Mouse (Mus musculus) midbrain, embryonic 12.5 days (tissue): ENCODE measurements around the gene Adamtsl1. TPM values are rescaled to one million over a fixed set of nuclear protein-coding genes. Genes with fewer than 3 reads are reported as not detected.

Source experiments
- ATAC-seq: fragments of 200-750 bp; cut with Nextera tagmentation; 2 replicates; pipeline ENCODE4 v1.8.0; 2017; ENCODE audit warnings: low read depth, moderate TSS enrichment, moderate library complexity; ENCODE audit not compliant: low FRiP score
- H3K27ac ChIP-seq: fragments of 300-500 bp; sonication (generic); replicated peaks from 2 replicates; pipeline ENCODE4 v1.5.1; 2016; ENCODE audit warnings: mild to moderate bottlenecking
- H3K27me3 ChIP-seq: fragments of 300-500 bp; sonication (generic); 2 replicates; pipeline ENCODE4 v1.6.1; 2016; ENCODE audit warnings: mild to moderate bottlenecking
- H3K36me3 ChIP-seq: fragments of 300-500 bp; sonication (generic); 2 replicates; pipeline ENCODE4 v1.6.1; 2016
- H3K4me1 ChIP-seq: fragments of 300-500 bp; sonication (generic); 2 replicates; pipeline ENCODE4 v1.6.1; 2016
- H3K4me2 ChIP-seq: fragments of 300-500 bp; sonication (generic); replicated peaks from 2 replicates; pipeline ENCODE4 v1.6.1; 2016; ENCODE audit warnings: mild to moderate bottlenecking, moderate library complexity
- H3K4me3 ChIP-seq: fragments of 300-500 bp; sonication (generic); 2 replicates; pipeline ENCODE4 v1.5.1; 2016; ENCODE audit warnings: mild to moderate bottlenecking
- H3K9ac ChIP-seq: fragments of 300-500 bp; sonication (generic); replicated peaks from 2 replicates; pipeline ENCODE4 v1.6.1; 2016; ENCODE audit warnings: mild to moderate bottlenecking, moderate library complexity
- H3K9me3 ChIP-seq: fragments of 300-500 bp; sonication (generic); 2 replicates; pipeline ENCODE4 v1.6.1; 2016; ENCODE audit warnings: mild to moderate bottlenecking
- WGBS: fragments of 180-500 bp; shearing (Covaris S2); methylation state at CpG from one replicate; pipeline ENCODE4 v1.1.7; 2016; 5-methylcytosine and 5-hydroxymethylcytosine counted together
- polyA plus RNA-seq: library from polyadenylated mRNA; unstranded; fragments of >200 nt; fragmentation: Nextera tagmentation; extraction: Ambion mirVana; gene quantifications from 2 replicates; pipeline ENCODE4 v1.2.1, GENCODE M21; 2016

Adamtsl1 gene
- polyA plus RNA-seq, 1 experiment from 2014 or later = 10.2 TPM

DNA sequence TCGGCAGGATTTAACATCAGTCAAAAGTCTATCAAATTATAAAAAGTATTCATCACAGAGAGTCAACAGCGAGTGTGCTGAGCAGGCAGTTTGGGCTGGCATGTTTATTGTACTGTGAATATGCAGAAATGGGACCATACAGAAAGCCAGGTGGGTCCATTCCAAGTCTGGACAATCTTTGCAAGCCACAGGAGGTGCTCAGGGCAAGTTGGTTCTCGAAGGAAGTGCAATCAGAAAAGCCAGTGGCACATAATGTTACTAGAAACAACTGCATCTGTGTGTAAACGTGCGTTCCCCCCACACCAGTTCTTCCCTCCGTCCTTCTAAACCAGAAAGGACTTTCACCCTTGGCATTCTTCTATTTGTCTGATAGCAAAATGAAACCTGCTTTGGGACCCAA, 515.5 kb downstream of the Adamtsl1 start:
- no peak for ATAC-seq
- Histone ChIP-seq H3K4me1 (peaks cover 4% of the 10 kb centered on the region), H3K9me3 (no peaks in the 10 kb centered on the region), H3K9ac (no peak overlapping the region), H3K27me3 (no peaks in the 10 kb centered on the region), H3K36me3 (no peaks in the 10 kb centered on the region), H3K27ac (no peak overlapping the region), H3K4me2 (no peak overlapping the region), H3K4me3 (no peak overlapping the region)
- WGBS = 87% methylated on average over 6 of the region's 6 CpGs

DNA sequence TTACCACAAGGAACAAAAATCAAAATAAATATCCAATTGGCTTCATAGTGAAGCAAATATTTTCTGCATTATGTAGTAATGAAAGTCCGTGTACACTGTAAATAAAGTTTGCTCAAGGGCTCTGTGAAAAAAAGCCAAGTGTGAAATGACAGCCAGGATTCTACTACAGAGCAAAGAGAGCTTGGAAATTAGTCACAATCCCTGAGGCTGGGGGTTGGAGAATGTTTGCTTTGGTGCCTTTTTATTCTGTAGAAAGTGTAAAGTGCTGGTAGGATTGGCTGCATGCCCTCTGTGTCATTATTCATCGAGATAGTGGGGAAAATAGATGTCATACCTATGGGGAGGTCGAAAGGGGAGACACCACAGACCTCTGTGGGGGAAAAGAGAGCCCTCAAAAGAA, 516.2 kb downstream of the Adamtsl1 start:
- H3K36me3 ChIP-seq = no peaks in the 10 kb centered on the region
- H3K4me3 ChIP-seq = no peak overlapping the region
- WGBS = 70% methylated on average over 3 of the region's 3 CpGs
- no peaks in the 10 kb centered on the region for H3K9me3 ChIP-seq
- peaks cover 4% of the 10 kb centered on the region for H3K4me1 ChIP-seq
- no peak for ATAC-seq
- no peak overlapping the region for H3K9ac ChIP-seq
- H3K4me2 ChIP-seq = no peak overlapping the region
- no peaks in the 10 kb centered on the region for H3K27me3 ChIP-seq
- H3K27ac ChIP-seq = no peak overlapping the region

DNA sequence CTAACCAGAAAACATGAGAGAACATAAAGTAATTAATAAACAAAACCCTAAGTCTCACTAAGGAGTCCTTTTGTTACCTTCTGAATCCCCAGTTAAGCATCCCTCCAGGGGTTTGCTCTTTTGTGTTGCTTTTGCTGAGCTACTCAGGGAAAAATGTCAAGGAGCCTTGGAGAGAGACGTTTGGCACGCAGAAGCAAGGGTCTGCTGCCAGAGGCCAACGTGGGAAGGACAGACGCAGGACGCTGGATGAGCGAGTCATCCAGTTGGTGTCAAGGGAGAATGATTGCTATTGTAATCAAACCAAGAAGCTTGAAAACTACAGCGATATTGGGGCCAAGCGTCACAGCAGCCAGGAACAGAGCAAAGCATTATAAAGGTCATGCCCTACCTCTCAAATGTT, 517.1 kb downstream of the Adamtsl1 start:
- Histone ChIP-seq H3K27me3 (no peaks in the 10 kb centered on the region), H3K9ac (no peak overlapping the region; the same call in 1 of the 2 replicates), H3K36me3 (no peaks in the 10 kb centered on the region), H3K4me1 (peaks cover 4% of the 10 kb centered on the region), H3K27ac (no peak overlapping the region), H3K4me2 (peak overlapping the region; percentile 23; the same call in 1 of the 2 replicates), H3K9me3 (no peaks in the 10 kb centered on the region), H3K4me3 (no peak overlapping the region)
- WGBS = 11% methylated on average over 8 of the region's 8 CpGs
- ATAC-seq = no peak

DNA sequence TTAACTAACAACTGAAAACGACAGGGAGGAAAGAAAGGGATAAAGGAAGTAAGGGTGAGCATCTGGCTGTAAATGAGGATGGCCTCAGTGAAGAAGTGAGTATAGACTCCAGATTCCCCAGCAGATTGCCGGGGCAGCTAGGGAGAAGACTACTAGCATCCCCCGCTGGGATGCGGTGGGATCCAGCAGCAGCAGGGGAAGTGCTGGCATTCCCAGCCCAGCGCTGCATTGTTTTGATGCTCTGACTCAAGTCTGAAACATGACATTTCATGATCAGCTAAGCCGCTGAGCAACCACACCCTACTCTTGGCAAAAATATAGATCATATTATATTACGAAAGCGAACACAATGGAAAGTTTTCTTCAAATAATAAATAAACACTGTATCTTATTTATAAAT, 526.9 kb downstream of the Adamtsl1 start:
- Histone ChIP-seq H3K27ac (no peak overlapping the region), H3K36me3 (no peaks in the 10 kb centered on the region), H3K4me1 (no peaks in the 10 kb centered on the region), H3K9me3 (no peaks in the 10 kb centered on the region), H3K4me3 (no peak overlapping the region), H3K27me3 (no peaks in the 10 kb centered on the region), H3K4me2 (no peak overlapping the region), H3K9ac (no peak overlapping the region)
- WGBS = 43% methylated on average over 8 of the region's 8 CpGs
- ATAC-seq = no peak

DNA sequence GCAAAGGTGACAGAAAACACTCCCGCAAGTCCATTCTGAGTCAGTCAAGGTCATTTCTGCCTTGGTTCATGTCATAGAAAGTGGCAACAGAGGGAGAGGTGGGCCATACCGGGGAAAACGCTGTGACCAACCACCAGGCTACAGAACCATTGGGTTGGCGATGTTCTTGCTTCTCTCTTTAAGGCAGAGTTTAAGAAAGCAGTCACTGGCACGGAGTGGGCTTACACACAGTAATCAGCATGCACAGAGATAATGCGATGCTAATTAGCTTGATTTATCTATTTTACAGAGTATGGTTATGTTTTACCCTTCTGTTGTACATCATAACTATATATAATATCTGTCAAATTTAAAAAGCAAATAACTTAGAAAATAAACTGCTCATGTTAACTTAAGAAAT, 531.5 kb downstream of the Adamtsl1 start:
- Histone ChIP-seq H3K4me1 (no peaks in the 10 kb centered on the region), H3K36me3 (no peaks in the 10 kb centered on the region), H3K4me3 (no peak overlapping the region), H3K4me2 (no peak overlapping the region), H3K9ac (no peak overlapping the region), H3K27ac (no peak overlapping the region), H3K27me3 (no peaks in the 10 kb centered on the region), H3K9me3 (no peaks in the 10 kb centered on the region)
- WGBS = 92% methylated on average over 6 of the region's 6 CpGs
- no peak for ATAC-seq

DNA sequence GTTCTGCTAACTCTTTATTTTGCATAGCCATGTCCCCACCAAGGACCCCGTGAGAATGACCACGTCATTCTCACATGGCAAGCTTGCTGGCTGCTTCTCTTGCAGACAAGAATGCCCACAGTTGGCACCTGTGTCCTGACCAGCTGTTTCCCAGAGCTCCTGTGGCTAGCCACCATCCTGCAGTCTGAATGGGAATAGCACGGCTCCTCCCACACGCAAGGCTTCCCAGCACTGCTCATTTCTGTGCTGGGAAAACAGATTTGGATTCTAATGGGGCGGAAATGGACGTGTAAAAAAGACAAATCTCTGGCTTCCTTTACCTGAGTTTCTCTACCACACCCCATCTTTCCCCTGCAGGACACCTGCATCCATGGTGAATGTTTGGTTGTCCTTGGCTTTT, 531.9 kb downstream of the Adamtsl1 start:
- no peak for ATAC-seq

DNA sequence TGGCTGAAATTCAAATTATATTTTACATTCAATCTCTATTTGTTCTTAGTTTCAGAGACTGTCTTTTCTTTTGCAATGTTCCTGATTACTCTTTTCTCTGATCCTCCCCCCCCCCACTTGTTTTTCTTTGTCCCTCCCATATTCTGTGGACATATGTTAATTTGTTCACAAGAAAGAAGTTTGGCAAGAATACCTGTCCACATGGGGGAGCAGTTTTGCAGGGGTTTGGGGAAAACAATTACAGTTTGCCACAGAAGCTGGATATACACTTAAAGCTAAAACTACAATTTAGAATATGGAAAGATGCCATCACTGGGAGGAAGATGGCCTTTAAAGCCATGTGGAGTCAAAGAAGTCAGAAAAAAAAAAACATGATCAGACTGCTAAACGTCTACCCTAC, 532.9 kb downstream of the Adamtsl1 start:
- 85% methylated on average over 1 of the region's 1 CpGs for WGBS
- no peaks in the 10 kb centered on the region for H3K9me3 ChIP-seq
- no peaks in the 10 kb centered on the region for H3K27me3 ChIP-seq
- no peak overlapping the region for H3K9ac ChIP-seq
- H3K36me3 ChIP-seq = no peaks in the 10 kb centered on the region
- ATAC-seq = no peak
- no peak overlapping the region for H3K4me3 ChIP-seq
- H3K4me2 ChIP-seq = no peak overlapping the region
- H3K4me1 ChIP-seq = no peaks in the 10 kb centered on the region
- no peak overlapping the region for H3K27ac ChIP-seq

More for the DNA sequence above, 531.9 kb downstream of the Adamtsl1 start:
- H3K9me3 ChIP-seq = no peaks in the 10 kb centered on the region
- H3K27me3 ChIP-seq = no peaks in the 10 kb centered on the region
- no peaks in the 10 kb centered on the region for H3K4me1 ChIP-seq
- H3K36me3 ChIP-seq = no peaks in the 10 kb centered on the region
- 70% methylated on average over 6 of the region's 6 CpGs for WGBS
- H3K4me3 ChIP-seq = no peak overlapping the region
- no peak overlapping the region for H3K27ac ChIP-seq
- no peak overlapping the region for H3K9ac ChIP-seq
- no peak overlapping the region for H3K4me2 ChIP-seq

DNA sequence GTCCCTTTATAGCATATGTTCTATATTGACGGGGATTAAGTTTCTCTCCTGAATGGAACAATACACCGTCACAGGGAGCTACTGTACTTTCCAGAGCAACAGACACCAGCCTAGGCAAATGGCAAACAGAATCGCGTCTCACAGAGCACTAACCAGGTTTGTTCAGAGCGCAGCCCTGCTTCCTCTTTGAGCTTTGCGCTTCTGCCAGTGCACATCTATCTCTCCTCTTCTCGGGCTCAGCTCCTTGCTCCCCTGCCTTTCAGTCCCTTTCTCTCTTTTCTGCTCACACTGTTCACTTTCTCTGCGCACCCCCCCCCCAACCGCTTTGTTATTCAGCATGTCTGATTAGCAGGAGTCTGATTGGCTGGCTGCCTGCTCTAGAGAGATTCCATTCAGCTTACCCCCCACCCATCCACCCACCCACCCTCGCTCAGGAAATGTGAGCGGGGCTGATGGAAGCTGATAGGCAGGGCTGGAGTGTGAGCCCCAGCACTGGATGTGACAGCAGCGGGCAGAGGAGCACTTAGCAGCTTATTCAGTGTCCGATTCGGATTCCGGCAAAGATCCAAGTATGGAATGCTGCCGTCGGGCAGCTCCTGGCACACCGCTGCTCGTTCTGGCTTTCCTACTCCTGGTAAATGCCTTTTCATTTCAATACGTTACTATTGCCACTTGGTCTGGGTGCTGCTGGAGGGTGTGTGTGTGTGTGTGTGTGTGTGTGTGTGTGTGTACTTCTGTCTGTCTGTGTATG, 539.7 kb downstream of the Adamtsl1 start:
- H3K27me3 ChIP-seq = no peaks in the 10 kb centered on the region
- H3K9ac ChIP-seq = peak overlapping the region; percentile 60
- H3K4me3 ChIP-seq = peak overlapping the region; percentile 47
- H3K9me3 ChIP-seq = no peaks in the 10 kb centered on the region
- H3K27ac ChIP-seq = peak overlapping the region; percentile 72
- peak; percentile 99 for ATAC-seq
- under 1% methylated on average over 20 of the region's 20 CpGs for WGBS
- no peaks in the 10 kb centered on the region; the same call in 1 of the 2 replicates for H3K4me1 ChIP-seq
- H3K36me3 ChIP-seq = no peaks in the 10 kb centered on the region
- peak overlapping the region; percentile 62 for H3K4me2 ChIP-seq

DNA sequence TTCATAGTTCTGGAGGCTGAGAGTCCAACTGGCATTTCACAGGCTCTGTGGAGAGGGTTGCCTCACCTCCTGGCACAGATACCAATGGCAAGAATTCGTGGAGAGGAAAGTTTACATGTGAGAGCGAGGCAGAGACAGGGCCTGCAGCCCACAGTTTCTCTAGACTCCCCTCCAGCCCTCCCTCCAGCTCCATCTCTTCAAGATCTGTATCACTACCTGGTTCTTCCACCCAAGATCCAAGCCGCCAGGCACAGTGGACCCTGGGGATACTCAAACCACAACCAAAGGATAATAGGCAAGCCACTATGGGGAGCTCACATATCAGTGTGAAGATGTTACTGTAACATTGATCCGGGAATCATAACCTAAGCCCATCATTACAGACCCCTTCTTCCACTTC, 546.6 kb downstream of the Adamtsl1 start:
- Histone ChIP-seq H3K36me3 (no peaks in the 10 kb centered on the region), H3K27ac (no peak overlapping the region), H3K4me1 (no peaks in the 10 kb centered on the region), H3K9me3 (no peaks in the 10 kb centered on the region), H3K9ac (no peak overlapping the region), H3K4me2 (no peak overlapping the region), H3K27me3 (no peaks in the 10 kb centered on the region), H3K4me3 (no peak overlapping the region)
- no peak for ATAC-seq
- WGBS = 85% methylated on average over 4 of the region's 4 CpGs

DNA sequence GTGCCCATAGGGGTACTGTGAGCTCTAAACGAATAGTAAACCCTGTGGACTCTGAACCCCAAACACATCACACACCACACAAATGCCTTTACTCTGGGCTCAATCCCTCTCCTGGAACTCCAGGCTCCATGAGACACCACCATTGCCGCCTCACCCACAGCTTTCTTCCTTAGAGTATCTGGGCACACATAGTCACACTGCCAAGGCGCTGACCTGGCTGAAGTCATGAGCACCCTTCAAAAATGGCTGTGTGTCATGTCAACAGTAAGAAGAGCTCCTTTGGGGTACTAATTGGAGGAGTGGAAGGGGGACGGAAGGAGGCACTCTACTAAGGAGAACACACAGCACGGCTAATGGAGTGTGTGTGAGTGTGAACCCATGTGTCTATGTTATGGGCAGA, 554.4 kb downstream of the Adamtsl1 start:
- Histone ChIP-seq H3K27ac (no peak overlapping the region), H3K4me1 (peaks cover 7% of the 10 kb centered on the region), H3K9me3 (no peaks in the 10 kb centered on the region), H3K4me3 (no peak overlapping the region), H3K36me3 (no peaks in the 10 kb centered on the region), H3K4me2 (no peak overlapping the region), H3K9ac (no peak overlapping the region), H3K27me3 (no peaks in the 10 kb centered on the region)
- WGBS = 74% methylated on average over 5 of the region's 5 CpGs
- ATAC-seq = no peak

DNA sequence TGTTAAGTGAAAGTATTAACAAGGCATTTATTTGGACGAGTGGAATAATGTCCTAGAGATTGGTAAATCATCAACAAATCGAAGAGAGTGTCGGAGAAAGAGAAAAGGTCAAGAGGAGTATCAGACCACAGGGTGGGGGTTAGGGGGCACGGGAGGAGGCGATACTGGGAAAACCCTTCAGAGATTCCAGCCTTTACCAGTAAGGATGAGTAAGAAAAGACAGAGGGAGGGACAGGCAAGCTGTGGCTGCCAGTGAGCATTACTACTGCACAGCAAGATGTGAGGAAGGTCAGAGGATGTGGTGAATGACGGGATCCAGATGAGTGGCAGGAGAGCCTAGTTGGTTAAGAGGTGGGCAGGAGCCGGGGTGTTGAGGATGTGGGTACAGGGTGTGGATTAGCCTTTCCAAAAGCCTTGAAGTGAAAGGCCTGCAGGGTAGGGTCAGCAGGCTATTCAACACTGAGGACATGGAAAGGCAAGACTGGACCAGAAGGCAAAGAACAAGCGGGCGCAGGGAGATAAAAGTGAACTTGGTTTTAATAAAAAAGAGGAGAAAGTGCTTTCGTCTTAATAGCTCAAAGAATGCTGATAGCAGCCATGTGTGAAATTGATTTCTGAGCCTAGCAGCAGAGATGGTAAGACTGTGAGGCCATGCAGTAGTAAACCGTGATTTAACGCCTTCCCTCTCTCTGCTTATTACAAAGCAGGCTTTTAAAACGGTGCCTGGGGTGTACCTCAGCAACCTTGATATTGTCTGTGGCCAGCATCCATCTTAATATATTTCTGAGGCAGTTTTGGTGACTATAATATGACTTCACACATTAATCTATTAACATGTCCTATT, 555.1 kb downstream of the Adamtsl1 start:
- WGBS = 29% methylated on average over 13 of the region's 13 CpGs
- Histone ChIP-seq H3K9ac (no peak overlapping the region), H3K9me3 (no peaks in the 10 kb centered on the region), H3K4me2 (no peak overlapping the region), H3K27me3 (no peaks in the 10 kb centered on the region), H3K27ac (no peak overlapping the region; the same call in 1 of the 2 replicates), H3K36me3 (no peaks in the 10 kb centered on the region), H3K4me1 (peaks cover 7% of the 10 kb centered on the region), H3K4me3 (no peak overlapping the region)
- ATAC-seq = peak; percentile 68

DNA sequence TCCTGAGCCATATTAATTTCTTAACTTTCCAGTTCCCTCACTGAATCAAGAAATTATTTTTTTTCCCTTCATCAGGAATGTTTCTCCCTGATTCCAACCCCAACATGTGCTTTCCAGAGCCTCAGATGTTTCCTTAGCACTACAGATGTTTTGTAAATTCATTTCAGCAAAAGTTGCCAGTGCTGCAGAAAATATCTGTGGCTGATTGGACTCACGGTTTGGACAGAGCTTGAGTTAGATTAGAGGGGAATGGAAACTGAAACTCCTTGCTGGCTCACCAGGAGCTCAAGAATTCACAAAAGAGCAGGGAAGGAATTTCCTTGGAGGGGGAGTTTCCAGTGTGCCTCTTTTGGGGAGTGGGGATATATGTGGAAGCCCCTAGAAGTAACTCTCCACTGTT, 560.9 kb downstream of the Adamtsl1 start:
- H3K4me3 ChIP-seq = no peak overlapping the region
- H3K4me1 ChIP-seq = no peaks in the 10 kb centered on the region
- H3K36me3 ChIP-seq = no peaks in the 10 kb centered on the region
- H3K9me3 ChIP-seq = no peaks in the 10 kb centered on the region
- no peak overlapping the region for H3K9ac ChIP-seq
- H3K27ac ChIP-seq = no peak overlapping the region
- ATAC-seq = no peak
- H3K4me2 ChIP-seq = no peak overlapping the region
- no peaks in the 10 kb centered on the region for H3K27me3 ChIP-seq
- 40% methylated on average over 1 of the region's 1 CpGs for WGBS
